Mouse (Mus musculus) heart, adult 9 months (tissue): Measurements from ENCODE around the gene Scamp5.
"Not testable (repeated sequence)": the region's sequence is repeated elsewhere in the genome, so short reads cannot be mapped to it uniquely, and the experiment has no call there.

ENCODE experiments used
- DNase-seq, 2 experiments: peaks; one replicate each; pipeline ENCODE4 v3.0.0; 2022; ENCODE audit warnings: low spot score in 2 of 2

Scamp5 gene

GRCm38 (mm10) chr9:57452624-57453462 lies 15.0 kb downstream of the Scamp5 start:
- no peak for DNase-seq

GRCm38 (mm10) chr9:57449715-57450114 lies 18.1 kb downstream of the Scamp5 start:
- no peak for DNase-seq

GRCm38 (mm10) chr9:57440620-57441019 lies 27.2 kb downstream of the Scamp5 start:
- no peak for DNase-seq

GRCm38 (mm10) chr9:57439522-57440295 lies 28.2 kb downstream of the Scamp5 start, which contains the start of gene Ppcdc:
Gene Ppcdc, minus strand, starts transcription at chr9:57440124.
- DNase-seq = peak; percentile 95

GRCm38 (mm10) chr9:57439083-57439482 lies 28.8 kb downstream of the Scamp5 start:
- no peak for DNase-seq

- DNase-seq = no peak
Observed at GRCm38 (mm10) chr9:57437896-57438614, 29.8 kb downstream of the Scamp5 start.

GRCm38 (mm10) chr9:57436166-57436565 lies 31.7 kb downstream of the Scamp5 start:
- no peak for DNase-seq

GRCm38 (mm10) chr9:57434405-57435165 lies 33.3 kb downstream of the Scamp5 start:
- no peak for DNase-seq

GRCm38 (mm10) chr9:57433097-57434032 lies 34.5 kb downstream of the Scamp5 start:
- DNase-seq = peak; percentile 90 to 93

- no peak for DNase-seq
Observed at GRCm38 (mm10) chr9:57432480-57432879, 35.4 kb downstream of the Scamp5 start.

- no peak for DNase-seq
Observed at GRCm38 (mm10) chr9:57431202-57431601, 36.7 kb downstream of the Scamp5 start.

GRCm38 (mm10) chr9:57428391-57428790 lies 39.5 kb downstream of the Scamp5 start:
- no peak for DNase-seq

- DNase-seq = no peak
Observed at GRCm38 (mm10) chr9:57427937-57428336, 39.9 kb downstream of the Scamp5 start.

- not testable (repeated sequence) for DNase-seq
Observed at GRCm38 (mm10) chr9:57427123-57427522, 40.7 kb downstream of the Scamp5 start.

GRCm38 (mm10) chr9:57425116-57425515 lies 42.7 kb downstream of the Scamp5 start:
- DNase-seq = no peak

GRCm38 (mm10) chr9:57424066-57424465 lies 43.8 kb downstream of the Scamp5 start:
- DNase-seq = no peak

- DNase-seq = no peak
Observed at GRCm38 (mm10) chr9:57421688-57422111, 46.2 kb downstream of the Scamp5 start.

- peak; percentile 82 to 90 for DNase-seq
Observed at GRCm38 (mm10) chr9:57421121-57421571, 46.7 kb downstream of the Scamp5 start.

- peak; percentile 97 for DNase-seq
Observed at GRCm38 (mm10) chr9:57420321-57421120, 47.3 kb downstream of the Scamp5 start.
